Mouse (Mus musculus) adrenal gland, postnatal 36 days (tissue): ENCODE results near the gene Ablim2. TPM values are rescaled to one million over a fixed set of nuclear protein-coding genes. Genes with fewer than 3 reads are reported as not detected.

Experiments used
- DNase-seq, 2 experiments: peaks; one replicate each; pipeline ENCODE4 v3.0.0; 2021; ENCODE audit warnings: mixed read lengths in 1 of 2
- total RNA-seq, 2 experiments: library from RNA; stranded (reverse); gene quantifications; 2 replicates each; pipeline ENCODE4 v1.2.3; 2021

Ablim2 gene
- total RNA-seq, 2 experiments from 2014 or later: 6.2 to 8.5 TPM

- DNase-seq: no peak
Observed at GRCm38 (mm10) chr5:35770246-35770645, 12.6 kb downstream of the Ablim2 start.

- peak; percentile 81 to 85 for DNase-seq
Observed at GRCm38 (mm10) chr5:35770891-35771663, 13.4 kb downstream of the Ablim2 start.

- peak; percentile 69 to 75 for DNase-seq
Observed at GRCm38 (mm10) chr5:35773274-35774136, 15.8 kb downstream of the Ablim2 start.

GRCm38 (mm10) chr5:35774137-35774424, 16.4 kb downstream of the Ablim2 start:
- DNase-seq: no peak

- DNase-seq: peak; percentile 61 to 63
Observed at GRCm38 (mm10) chr5:35781116-35781515, 23.4 kb downstream of the Ablim2 start.

- no peak for DNase-seq
Observed at GRCm38 (mm10) chr5:35782648-35783180, 25.0 kb downstream of the Ablim2 start.

GRCm38 (mm10) chr5:35785853-35786252, 28.2 kb downstream of the Ablim2 start:
- DNase-seq: no peak

- DNase-seq: no peak
Observed at GRCm38 (mm10) chr5:35787847-35788246, 30.2 kb downstream of the Ablim2 start.

GRCm38 (mm10) chr5:35788719-35789118, 31.0 kb downstream of the Ablim2 start:
- no peak for DNase-seq

- no peak for DNase-seq
Observed at GRCm38 (mm10) chr5:35789697-35790096, 32.0 kb downstream of the Ablim2 start.

GRCm38 (mm10) chr5:35790387-35791065, 32.8 kb downstream of the Ablim2 start:
- DNase-seq: no peak

- no peak for DNase-seq
Observed at GRCm38 (mm10) chr5:35793971-35794370, 36.3 kb downstream of the Ablim2 start.

GRCm38 (mm10) chr5:35794942-35795341, 37.3 kb downstream of the Ablim2 start:
- peak in 1 of 2 experiments; percentile 13 for DNase-seq

GRCm38 (mm10) chr5:35795481-35796048, 37.9 kb downstream of the Ablim2 start:
- peak; percentile 60 to 67 for DNase-seq

GRCm38 (mm10) chr5:35796136-35796535, 38.5 kb downstream of the Ablim2 start:
- DNase-seq: no peak

- DNase-seq: no peak
Observed at GRCm38 (mm10) chr5:35799090-35799489, 41.4 kb downstream of the Ablim2 start.

- no peak for DNase-seq
Observed at GRCm38 (mm10) chr5:35803416-35803815, 45.7 kb downstream of the Ablim2 start.

GRCm38 (mm10) chr5:35804685-35805084, 47.0 kb downstream of the Ablim2 start:
- no peak for DNase-seq

GRCm38 (mm10) chr5:35805209-35805608, 47.5 kb downstream of the Ablim2 start:
- no peak for DNase-seq

GRCm38 (mm10) chr5:35807018-35807417, 49.3 kb downstream of the Ablim2 start:
- peak; percentile 28 to 45 for DNase-seq

GRCm38 (mm10) chr5:35810526-35810925, 52.8 kb downstream of the Ablim2 start:
- no peak for DNase-seq

- no peak for DNase-seq
Observed at GRCm38 (mm10) chr5:35811639-35812295, 54.1 kb downstream of the Ablim2 start.
